Mouse (Mus musculus) splenic B cell, adult 2 months (primary cell): ENCODE results near the gene Sec23b.

Experiments
- DNase-seq: peaks from one replicate; pipeline ENCODE4 v3.0.0-alpha.2; 2011; ENCODE audit warnings: low read depth, low spot score
- H3K27me3 ChIP-seq: 2 replicates; pipeline ENCODE4 v1.6.1; 2012; ENCODE audit warnings: mild to moderate bottlenecking, low read length, moderate library complexity, mixed read lengths; ENCODE audit not compliant: control insufficient read depth, poor library complexity, insufficient read depth, severe bottlenecking
- H3K36me3 ChIP-seq: 2 replicates; pipeline ENCODE4 v1.6.1; 2012; ENCODE audit warnings: mild to moderate bottlenecking, low read length, moderate library complexity, mixed read lengths; ENCODE audit not compliant: control insufficient read depth, poor library complexity, insufficient read depth, severe bottlenecking

Sec23b gene

DNA sequence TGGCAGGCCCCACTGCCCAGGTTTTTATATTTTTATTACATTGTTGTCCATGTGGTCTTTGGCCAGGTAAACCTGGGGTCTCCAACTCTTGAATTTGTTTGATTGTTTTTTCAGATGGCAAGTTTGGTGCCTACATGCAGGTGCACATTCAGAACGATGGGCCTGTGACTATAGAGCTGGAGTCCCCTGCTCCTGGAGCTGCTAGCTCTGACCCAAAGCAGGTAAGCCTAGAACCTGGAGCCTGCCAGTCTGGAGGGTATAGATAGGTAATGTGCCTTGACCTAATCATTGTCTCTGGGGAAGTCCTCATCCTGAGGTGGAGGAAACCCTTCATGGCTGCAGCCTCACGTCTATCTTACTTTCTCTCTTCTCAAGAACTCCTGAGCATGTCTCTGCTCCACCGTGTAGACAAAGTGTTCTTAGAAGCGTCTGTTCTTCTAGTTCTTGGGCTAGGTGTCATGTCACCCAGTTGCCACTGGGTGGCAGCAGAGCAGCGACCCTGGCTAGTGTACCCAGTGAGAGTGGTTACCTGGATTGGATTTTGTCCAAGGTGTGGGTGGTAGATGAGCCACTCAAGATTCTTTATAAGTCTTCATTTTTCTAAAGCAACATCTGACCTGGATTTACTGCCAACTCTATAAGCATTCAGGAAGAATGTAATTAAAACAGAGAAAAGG lies 79.8 kb downstream of the Sec23b start:
- Histone ChIP-seq H3K36me3 (no peaks in the 10 kb centered on the region), H3K27me3 (no peaks in the 10 kb centered on the region)
- peak; percentile 63 for DNase-seq

DNA sequence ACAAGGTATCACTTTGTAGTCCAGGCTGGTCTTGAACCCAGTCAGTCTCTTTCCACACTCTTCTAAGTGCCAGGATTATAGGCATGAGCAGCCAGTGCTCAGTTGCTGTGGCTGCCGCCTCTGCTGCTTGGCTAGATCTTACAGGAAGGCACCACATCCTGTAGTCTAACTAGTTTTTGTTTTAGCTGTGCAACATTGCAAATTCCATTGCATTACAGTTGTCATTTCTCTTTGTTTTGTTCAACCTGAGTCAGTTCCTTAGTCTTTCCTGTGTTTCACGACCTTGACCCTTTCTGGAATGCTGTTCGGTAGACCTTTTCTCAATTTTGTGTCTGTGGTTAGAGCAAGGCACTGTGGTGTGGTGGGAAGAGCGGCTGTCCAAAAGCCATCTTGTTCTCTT lies 81.2 kb downstream of the Sec23b start:
- no peak for DNase-seq
- no peaks in the 10 kb centered on the region for H3K27me3 ChIP-seq
- no peaks in the 10 kb centered on the region for H3K36me3 ChIP-seq

DNA sequence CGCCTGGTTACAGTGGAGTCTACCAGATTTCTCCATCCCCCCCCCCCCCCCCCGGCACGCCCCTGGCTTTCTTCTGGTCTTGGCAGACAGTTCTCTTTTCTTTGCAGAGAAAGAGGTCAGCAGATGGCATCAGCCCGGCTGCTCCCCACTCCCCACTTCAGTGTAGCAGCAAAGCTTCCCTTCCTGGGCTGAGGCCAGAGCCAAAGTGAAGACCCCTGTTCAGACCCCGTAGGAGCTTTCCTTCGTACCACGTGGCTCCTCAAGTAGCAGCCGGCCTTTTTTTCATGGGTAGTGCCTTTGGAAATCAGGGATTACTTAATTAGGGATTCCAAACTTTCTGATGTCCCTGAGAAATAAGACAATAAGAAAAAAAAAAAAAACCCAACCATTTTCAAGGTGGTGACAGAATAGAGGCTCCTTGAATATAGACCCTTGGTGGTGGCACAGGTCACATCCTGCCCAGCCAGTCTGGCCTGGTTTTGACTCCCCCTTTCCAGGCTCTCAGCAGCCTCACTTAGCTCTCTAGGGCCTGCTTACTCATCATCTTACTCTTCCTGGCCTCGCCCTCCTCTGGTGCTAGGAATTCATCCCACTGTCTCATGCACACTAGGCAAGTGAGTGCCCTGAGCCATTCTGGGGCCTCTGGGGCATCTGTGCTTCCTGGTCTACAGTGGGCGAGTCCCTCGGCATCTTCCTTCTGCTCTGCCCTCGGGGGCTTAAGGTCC lies 81.8 kb downstream of the Sec23b start:
- no peaks in the 10 kb centered on the region for H3K27me3 ChIP-seq

DNA sequence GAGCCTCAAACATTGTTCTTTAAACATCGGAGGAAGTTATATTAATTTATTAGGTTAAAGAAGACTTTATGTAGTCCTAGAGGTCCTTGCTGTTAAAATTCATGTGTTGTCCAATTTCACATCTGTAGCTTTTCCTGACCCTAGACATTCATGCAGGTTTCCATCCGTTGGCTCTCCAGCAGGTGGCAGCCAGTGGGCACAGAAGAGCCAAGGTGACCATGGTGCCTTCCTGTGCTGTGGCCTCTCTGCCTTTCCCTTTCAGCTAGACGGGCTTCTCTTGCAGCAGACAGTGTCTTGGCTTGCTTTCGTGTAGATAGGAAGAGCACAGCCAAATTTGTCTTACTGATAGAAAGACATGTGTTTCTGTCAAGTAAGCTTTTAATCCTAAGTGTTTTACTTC lies 82.7 kb downstream of the Sec23b start:
- Histone ChIP-seq H3K36me3 (no peaks in the 10 kb centered on the region), H3K27me3 (no peaks in the 10 kb centered on the region)
- DNase-seq = no peak

More for the DNA sequence above, 81.8 kb downstream of the Sec23b start:
- no peak for DNase-seq
- H3K36me3 ChIP-seq = no peaks in the 10 kb centered on the region

DNA sequence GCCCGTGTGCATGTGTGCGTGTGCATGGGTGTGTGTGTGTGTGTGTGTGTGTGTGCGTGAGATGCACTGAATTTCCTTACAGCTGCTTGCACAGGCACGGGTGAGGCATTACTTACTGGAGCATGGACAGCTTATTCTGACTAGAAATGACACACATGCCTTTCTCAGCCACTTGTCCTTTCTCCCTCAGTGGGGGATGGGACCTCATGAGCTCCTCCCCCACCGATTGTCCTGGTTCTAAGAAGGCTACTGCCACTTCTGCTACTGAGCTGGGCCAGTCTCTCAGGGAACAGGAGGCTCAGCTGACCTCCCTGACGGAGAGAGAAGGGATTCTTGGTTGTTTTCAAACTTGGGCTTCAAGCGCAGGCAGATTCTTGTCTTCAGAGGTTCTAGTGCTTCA lies 84.1 kb downstream of the Sec23b start:
- H3K36me3 ChIP-seq = no peaks in the 10 kb centered on the region
- no peaks in the 10 kb centered on the region for H3K27me3 ChIP-seq
- no peak for DNase-seq
